Mouse (Mus musculus): ENCODE results near the gene Slc37a2.
"Not testable (repeated sequence)": the region's sequence is repeated elsewhere in the genome, so short reads cannot be mapped to it uniquely, and the experiment has no call there.

The Slc37a2 gene

DNA sequence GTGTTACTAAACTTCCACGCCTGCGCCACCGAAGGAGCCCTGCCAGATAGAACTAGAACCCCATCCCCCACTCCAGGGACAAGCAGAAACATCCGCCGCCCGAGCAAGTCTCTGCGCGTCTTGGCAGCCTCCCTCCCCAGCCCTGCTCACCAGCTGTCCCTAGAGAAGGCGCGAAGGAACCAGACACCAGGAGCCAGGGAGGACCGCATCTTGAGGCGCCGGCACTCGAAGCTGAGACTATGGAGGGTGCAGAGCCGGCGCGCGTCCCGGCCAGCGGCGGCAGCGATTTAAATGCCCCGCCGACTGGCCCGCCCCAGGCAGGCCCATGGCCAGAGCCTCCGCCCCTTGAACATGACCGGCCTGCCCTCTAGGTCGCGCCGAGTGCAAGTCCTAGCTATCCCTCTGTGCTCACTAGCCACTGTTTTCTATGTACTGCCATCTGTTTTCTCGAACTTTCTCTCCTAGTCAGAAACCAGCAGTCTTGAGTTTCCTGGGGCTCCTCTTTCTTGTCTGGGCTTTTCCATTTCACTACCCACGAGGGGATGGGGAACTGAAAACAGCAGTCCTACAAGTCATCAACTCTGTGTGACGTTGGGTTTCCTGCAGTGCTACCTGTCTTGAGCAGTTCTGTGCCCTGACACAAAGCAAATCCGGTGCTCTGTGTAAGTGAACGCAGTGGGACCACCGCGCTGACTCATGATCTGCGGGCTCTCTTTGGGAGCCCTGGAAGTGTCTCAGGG lies at the start of gene Slc37a2:
TSS of gene Slc37a2 (minus strand) at position 590 of the 740 bp plus-strand sequence.
- no peak for DNase-seq (ENCODE audit: low read depth)

DNA sequence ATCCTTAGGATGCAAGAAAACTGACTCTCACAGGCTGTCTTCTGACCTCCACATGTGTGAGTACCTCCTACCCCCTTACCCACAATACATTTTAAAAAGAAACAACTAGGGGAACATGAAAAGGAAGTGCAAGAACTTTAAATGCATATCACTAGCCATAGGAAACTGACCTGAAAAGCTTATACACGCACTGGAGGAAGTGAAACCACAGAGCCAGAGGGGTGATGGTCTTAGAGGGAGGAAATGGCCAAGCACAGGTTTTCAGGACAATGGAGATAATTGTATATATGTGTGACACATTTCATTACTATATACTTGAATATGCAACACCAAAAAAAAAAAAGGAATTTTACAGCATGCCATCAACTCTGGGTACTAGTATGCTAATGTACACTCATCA lies 46.2 kb upstream of the Slc37a2 start:
- no peak for DNase-seq (ENCODE audit: low read depth)

DNA sequence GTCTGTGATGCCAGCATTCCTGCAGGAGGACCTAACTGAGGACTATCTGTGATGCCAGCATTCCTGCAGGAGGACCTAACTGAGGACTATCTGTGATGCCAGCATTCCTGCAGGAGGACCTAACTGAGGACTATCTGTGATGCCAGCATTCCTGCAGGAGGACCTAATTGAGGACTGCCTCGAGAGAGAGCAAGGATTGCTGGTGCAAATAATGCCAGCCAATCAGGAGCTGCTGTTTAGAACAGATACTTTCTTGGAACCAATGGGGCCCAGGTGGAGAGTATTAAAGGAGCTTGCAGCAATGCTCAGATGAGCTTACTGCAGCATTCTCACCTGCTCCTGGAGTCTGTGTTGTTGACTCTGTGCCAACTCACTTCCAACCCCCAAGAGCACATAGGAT lies 45.0 kb upstream of the Slc37a2 start:
- DNase-seq (ENCODE audit: low read depth), result not testable (repeated sequence)

DNA sequence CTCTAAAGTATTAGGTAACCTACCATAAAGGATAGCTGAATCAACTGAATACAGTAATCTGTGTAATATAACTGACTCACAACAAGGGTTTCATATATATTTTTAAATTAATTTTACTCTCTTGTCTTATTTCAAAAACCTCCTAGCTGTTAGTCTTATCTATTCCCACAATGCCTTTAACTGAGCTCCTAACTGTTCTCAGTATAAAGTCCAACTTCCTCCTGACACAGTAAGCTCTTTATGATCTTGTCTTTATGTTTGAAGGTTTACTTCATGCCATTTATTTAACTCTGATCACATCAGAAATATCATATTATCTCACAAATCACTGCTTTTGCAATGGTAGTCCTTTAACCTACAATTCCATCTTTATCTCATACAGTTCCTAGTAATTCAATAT lies 40.0 kb upstream of the Slc37a2 start:
- no peak for DNase-seq (ENCODE audit: low read depth)

DNA sequence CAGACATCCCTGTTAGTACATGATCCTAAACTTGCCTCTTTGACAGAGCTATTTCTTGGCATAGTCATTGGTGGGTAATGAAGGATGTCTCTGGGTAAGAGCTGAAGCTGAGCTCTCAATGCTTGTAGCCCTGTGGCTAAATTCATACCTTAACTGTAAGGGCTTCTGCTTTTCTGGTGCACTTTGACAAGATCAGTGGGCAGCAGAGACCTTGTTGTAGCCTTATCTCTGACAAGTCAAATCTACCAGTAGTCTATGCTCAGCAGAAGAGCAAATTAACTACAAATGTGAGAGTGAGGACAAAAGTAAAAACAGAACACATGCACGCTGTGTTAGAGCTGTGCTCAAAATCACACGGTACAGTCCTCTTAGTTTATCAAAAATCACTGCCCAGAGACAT lies 11.1 kb upstream of the Slc37a2 start:
- DNase-seq (ENCODE audit: low read depth), result no peak

DNA sequence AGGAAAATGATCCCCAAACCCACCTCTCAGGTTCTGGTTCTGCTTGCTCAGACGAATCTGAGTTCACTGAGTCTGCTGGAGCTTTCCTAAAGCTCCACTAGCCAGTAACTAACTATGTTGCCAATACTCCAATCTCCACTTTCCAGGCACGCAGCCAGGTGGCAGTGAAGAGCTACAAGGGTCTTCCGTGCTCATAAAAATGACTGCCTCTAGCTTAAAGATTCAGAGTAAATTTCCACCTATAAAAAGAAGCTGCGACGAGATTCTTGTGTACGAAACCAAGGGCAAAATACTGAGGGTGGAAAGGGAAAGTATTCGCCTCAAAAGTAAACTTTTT lies 319 bp upstream of the Slc37a2 start:
- DNase-seq (ENCODE audit: low read depth), result no peak

DNA sequence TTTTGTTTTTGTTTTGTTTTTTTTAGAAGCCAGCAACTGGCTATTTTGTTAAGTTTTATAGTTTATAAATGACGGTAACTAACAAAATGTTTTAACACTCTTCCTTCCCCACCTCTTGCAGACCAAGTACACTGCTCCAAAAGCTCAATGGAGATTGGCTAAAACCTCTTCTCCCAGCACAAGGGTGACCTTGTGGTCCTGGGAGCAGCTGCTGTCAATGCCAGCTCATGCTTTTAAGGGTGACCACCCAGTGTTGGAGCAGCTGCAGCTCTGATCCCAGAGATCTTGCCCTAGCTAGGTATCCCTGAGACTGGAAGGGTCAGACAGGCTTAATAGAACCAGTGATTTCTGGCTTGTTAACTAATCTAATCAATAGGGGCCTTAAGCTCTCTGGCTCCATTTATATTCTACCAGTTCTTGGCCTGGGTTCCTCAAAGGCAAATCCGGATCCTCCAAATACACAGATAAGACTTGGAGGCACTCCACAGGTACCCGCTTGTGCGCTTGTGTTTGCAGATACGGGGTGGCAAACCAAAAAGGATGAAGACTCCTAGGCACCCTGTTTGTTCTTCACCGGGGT lies 917 bp downstream of the Slc37a2 start:
- DNase-seq (ENCODE audit: low read depth), result no peak

DNA sequence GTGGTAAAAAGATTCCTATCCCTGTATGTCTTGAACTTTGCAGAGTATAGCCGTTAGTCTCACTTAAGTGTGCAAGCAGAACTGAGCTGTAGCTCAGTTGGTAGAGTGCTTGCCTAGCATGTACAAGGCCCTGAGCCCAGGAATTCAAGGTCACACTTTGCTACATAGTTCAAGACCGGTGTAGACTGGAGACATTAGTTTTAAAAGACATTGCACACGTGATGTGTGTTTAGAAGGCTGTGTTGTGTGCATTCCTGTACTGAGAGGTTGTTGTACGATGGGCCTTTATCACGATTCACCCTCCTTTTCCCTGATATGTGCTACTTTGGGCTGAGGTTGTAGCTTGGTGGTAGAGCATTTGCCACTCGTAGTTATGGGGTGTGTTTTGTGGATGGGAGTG lies 4.9 kb downstream of the Slc37a2 start:
- DNase-seq (ENCODE audit: low read depth), result no peak

DNA sequence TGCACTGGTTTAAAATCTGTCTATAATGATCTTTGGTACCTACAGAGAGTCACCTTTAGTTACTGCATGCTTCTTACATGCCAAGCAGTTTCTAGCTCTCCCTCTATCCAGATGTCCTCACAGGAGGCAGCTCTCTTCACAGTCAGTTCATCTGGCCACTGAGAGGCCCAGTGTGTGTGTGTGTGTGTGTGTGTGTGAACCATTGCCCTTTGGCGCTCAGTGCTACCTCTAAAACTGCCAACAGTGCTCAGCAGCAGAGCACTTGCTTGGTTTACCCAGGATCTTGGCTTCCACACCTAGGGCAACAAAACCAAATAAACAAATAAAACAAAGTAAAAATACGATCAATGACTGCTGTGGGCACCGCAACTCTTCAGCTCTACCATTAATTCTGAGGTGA lies 5.6 kb downstream of the Slc37a2 start:
- DNase-seq (ENCODE audit: low read depth), result no peak

DNA sequence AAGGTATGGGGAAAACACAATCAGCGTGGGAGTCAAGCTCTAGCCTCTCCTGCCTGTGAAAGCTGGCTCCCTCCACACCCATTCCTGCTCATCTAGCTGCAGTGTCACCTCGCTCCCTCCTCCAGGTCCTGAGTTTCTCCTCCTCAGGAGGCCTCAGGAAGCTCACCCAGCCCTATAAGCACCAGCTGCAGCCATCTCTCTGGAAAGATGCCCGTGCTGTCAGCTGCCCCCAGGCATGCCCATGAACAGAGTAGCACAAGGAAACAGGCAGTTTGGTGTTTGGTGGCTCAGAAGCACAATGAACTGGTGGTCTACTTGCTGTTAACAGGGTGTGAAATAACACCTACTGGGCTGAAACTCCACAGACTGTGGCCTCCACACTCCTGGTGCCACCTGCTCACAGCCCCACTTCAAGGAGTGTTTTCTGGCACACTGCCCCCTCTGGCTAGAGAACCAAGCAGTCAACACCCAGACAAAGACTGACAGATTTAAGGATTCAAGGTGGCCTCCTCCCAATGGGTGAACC lies 7.1 kb downstream of the Slc37a2 start:
- no peak for DNase-seq (ENCODE audit: low read depth)

DNA sequence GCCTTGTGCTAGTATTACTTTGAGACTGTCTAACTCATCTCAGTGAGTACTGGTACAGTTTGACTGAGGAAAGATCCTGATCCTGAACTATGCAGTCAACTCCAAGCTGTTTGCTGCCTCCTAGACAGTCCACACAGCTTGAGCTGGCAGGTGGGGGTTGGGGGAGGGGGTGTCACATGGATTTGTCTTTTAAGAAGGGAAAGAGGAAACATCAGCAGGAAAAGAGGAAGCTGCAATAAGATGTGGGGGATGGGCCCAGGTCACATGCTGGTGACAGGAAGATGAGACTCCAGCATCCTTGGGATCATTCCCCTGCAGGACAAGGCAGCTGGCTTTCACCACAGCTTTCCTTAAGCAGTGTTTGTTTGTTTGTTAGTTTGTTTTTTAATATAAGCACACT lies 8.1 kb downstream of the Slc37a2 start:
- no peak for DNase-seq (ENCODE audit: low read depth)

DNA sequence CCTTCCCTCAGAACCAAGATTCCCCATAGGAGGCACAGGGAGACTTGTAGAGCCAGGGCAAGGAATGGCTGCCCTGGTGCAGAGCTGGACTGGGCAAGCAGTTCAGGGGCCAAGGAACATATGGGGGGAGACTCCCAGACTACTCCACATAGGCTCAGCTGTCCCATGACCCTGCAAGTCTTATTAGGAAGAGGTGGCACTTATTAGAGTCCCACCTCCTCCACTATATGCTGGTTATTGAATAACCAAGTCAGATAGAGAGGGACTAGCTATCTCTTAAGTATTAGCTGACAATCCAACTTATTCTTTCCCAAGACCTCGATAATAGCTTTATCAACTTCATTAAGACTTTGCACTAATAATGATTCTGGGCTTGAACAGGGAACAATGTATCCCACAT lies 9.7 kb downstream of the Slc37a2 start:
- no peak for DNase-seq (ENCODE audit: low read depth)

DNA sequence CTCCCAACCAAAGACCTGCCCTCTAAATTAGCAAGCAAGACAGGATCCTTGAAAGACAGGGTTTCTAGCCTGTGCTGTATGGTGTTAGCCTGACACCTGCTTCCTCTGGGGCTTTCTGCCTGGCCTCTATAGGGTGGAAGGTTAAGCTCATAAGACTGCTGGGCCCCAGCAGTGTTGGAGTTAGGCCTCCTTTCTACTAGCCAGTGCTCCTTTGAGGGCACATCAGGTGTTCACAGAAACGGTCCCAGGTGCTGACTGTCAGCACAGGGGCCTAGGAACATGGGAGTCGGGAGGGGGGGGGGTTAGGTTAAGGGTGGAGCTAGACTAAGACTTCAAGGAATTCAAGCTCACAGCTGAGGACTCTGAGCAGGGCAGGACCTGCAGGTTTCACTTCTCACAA lies 10.1 kb downstream of the Slc37a2 start:
- no peak for DNase-seq (ENCODE audit: low read depth)

DNA sequence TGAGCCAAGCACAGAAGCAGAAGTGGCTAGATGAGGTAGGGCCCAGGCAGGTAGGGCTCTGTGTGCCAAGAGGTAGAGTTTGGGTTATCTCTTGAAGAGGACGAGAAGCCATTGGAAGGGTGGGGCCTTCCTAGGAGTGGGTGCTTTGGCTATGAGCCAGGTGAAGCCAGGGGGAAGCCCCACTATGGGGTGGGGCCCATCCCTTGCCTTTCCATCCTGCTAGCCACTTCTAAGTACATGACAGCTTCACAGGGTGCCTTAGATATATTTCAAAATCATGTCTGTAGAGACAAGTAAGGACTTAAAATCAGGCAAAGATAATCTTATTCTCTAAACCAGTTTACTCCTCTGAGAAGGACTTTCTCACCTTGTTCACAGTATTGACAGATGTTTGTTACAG lies 10.9 kb downstream of the Slc37a2 start:
- DNase-seq (ENCODE audit: low read depth), result no peak

DNA sequence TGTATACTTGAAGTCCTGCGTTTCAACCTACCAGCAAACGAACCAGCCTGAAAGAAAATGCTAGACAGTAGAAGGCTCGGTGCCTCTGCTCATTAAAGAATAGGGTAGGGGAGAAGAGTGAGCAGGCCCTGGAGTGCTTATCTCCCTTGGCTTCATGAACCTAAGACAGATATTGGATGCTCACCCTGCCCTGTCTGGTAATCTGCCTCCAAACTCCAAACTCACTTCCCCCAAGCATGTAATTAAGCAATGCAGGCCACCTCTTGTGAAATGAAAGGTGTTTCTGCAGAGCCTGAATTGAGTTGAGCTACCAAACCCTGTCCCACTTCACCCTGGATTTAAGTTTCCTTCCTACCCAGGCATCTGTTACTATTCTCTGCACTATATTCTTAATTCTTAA lies 12.8 kb downstream of the Slc37a2 start:
- DNase-seq (ENCODE audit: low read depth), result no peak

DNA sequence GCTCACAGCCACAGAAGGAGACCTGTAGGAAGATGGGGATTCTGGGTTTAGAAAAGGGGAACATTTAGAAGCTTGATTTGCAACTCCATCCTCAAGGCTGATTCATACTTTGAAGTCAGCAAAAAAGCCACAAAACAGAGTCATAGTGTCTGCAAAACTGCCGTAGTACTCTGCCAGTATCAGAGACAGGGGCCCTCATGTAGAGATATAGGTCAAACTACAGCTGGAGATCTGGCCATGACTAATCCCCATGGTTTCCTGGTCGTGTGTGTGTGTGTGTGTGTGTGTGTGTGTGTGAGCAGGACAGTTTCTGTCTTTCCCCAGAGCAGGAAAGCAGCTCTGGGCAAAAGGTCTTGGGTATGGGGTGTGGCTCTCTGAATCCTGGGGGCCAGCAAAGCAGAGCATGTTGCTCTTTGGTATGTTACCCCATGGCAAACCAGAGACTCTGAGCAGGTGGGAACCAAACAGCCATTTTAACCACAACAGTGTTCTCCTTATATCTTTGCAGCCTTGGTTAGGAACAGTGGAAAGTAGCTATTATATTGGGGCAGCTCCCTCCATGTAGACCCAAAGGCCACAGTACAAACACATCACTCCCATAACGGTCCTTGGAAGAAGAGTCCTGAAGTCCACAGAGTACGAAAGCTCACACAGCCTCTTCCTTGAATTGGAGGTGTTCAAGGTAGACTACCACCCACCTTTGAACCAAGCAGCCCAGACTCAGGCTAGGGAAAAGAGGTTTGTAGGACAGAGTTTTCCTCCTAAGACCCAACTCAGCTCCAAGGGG lies 19.4 kb downstream of the Slc37a2 start:
- DNase-seq (ENCODE audit: low read depth), result no peak

DNA sequence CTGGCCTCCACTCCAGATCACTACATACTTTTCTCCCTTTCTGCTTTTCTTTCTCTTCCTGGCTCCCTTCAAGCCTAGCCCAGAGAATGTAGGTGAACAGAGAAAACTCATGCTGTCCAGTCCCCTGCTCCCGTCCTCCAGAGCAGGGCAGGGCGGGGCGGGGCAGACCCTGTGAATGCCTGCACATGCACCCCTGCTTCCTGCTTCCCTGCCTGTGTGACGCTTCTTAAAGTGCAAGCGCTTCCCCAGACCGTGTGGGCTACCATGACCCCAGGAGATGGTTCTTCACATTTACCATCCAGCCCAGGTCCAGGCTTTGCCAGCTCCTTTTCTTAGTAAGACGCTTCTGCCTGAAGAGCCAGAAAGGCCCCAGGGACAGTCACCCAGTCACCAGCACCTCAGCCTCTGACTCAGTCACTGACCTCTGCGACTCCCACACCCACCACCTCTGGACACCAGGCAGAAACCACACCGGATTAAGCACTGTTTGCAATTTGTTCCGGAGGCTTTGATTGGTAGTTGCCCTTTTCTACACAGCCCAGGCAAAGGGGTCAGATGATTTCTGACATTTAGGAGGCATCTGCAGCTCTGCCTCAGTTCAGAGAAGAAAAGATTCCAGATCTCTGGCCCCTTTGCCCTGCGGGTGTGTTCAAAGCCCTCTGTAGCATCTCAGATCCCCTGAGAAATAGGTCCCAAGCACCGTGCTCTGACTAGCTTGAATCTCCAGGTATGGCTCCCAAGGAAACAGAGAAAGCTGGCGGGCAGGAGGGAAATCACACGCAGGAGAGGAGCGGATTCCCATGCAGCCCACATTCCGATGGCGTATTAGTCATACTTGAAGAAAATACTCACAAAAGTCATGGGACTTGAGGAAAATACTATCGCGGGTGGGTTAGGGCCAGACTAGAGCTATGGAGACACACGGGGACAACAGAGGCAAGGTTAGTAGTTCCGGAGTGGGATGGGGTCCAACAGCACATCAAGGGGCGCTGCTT lies 23.0 kb downstream of the Slc37a2 start:
- no peak for DNase-seq (ENCODE audit: low read depth)

DNA sequence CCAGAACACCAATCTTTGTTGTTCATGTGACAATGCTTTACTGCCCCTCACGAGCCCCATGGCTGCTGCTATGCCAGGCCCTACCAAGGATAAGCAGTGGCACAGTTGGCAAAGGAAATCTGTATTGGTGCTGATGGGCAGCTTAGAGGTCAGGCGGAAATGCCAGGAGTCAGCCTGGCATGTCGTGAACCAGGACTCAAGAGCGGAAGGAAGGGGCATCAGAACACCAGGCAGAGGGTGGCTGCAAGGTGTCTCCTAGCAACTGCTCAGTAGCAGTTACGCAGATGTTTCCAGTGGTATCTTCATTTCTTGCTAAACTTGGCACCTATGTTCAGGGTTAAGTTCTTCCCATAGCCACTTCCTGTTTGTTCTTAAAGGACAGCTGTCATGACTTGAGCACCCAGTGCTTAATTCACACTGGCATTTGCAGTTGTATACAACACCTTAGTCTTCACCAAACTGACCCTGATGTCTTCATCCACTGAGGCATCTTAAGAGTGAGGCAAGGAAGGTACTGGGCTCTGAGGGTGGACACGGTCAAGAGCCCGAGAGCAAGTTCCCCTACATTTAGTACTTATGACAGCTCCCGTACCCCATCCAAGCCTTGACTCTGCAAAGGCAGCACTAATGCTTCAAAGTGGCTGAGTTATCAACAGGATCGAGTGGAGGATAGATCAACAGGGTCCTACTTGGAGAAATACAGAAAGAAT lies 24.9 kb downstream of the Slc37a2 start:
- no peak for DNase-seq (ENCODE audit: low read depth)

DNA sequence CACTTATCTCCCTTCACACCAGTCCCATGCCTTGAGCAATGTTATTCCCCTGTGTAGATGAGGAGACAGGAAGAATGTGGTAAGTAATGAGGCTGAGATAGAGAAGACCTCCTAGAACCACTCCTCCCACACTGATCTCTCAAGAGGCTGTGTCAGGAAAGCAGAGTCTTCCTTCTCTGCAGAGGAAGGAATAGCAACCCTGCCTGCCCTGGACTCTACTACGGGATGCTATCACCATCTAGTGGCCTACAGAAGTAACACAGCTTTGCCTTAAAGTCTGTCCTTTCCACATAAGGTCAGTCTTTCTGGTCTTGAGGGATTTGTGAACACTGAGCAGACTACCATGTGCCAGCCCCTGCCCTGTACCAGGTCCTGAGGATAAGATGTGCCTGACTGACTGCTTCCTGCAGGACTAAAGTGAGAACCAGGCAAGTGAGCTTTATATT lies 25.6 kb downstream of the Slc37a2 start:
- peak; percentile 22 for DNase-seq (ENCODE audit: low read depth)

DNA sequence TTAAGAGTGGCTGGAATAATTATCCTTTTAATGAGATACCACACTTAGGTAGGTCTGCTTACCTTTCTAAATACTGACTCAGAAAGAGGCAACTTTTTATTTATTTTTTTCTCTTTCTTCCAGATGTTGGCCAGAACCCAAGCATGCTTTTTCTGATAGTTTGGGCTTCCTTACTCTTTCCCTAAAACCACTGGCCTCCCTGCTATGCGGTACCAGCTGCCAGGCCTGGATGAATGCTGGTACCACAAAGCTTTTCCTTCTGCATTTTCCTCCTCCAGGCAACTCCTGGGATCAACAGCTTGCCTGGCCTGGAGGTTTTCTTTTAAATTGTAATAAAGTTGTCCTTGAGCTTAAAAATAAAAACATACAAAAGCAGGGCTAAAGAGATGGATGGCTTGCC lies 30.0 kb downstream of the Slc37a2 start:
- no peak for DNase-seq (ENCODE audit: low read depth)

DNA sequence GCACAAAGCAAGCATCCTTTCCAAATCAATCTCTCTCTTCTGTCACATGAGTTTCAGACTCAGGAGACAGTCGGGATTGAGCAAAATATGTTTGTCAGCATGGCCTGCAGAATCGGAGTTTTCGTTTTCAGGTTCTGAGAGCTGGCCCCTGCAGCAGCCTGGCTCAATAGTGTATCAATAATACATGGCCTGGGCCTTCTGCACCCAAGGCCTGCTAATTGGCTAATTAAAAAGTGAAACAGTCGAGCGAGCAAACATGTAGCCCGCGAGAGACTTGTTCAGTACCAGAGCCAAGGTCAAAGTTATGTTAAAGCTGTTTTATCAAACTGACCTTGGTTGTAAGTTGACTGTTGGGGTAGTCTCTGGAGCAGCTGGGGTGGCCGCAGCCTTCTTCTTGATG lies 34.8 kb downstream of the Slc37a2 start:
- no peak for DNase-seq (ENCODE audit: low read depth)
